Mouse (Mus musculus) megakaryocyte, embryonic 14.5 days (primary cell): Measurements from ENCODE around the gene Ptgs2.

Experiments used
- FLI1 ChIP-seq: IDR thresholded peaks from 2 replicates; pipeline ENCODE4 v1.6.1; 2012; ENCODE audit warnings: low read length, inconsistent platforms, mixed read lengths
- GATA1 ChIP-seq: IDR thresholded peaks from 3 replicates; pipeline ENCODE4 v1.6.1; 2012; ENCODE audit warnings: mixed read lengths, low read length, inconsistent platforms, borderline replicate concordance

- TF ChIP-seq FLI1 (no peak), GATA1 (no peak)
Observed at GRCm38 (mm10) chr1:150099374-150099773, 457 bp upstream of the Ptgs2 start.
